Mouse (Mus musculus) embryonic stem cell, embryonic (primary cell): ENCODE measurements around the gene Brd1.

Source experiments
- CTCF ChIA-PET, 4 experiments: fragments of 300-600 bp in 2 of 4; fragments of 350-600 bp in 2 of 4; sonication (Branson Sonifier 250); formaldehyde crosslinking; loops; one replicate each; lab custom pipeline; 2022; ENCODE audit warnings: inconsistent platforms in 2 of 4; lab: Charles Lee
- POLR2A ChIA-PET, 4 experiments: fragments of 300-600 bp in 2 of 4; fragments of 350-600 bp in 2 of 4; sonication (Branson Sonifier 250); formaldehyde crosslinking; loops; one replicate each; lab custom pipeline; 2022; ENCODE audit warnings: antibody characterized with exemption in 4 of 4, inconsistent platforms in 1 of 4; lab: Charles Lee

The Brd1 gene

DNA sequence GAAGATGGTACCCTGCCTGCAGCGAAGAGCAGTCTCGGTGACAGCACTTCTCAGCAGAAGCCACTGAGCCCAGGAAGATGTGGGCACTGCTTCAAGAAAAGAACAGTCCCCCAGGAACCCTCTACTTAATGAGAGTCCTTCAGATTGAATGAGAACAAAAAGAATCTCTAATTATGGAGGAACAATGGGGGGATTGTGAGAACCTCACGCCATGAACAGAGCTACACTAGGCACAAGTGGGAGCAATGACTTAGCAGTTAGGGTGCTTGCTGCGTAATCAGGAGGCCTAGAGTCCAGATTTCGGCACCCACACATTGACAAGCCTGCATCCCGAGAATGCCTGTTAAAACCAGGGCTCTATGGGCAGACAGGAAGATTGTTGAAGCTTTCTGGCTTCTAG lies 7.3 kb upstream of the Brd1 start:
- CTCF ChIA-PET = no interaction called here
- POLR2A ChIA-PET = interaction anchor here in 2 of 4 experiments (1.3 to 28.0 kb wide), 5 partner anchors 10 to 33 kb away, joined by 4 to 937 read pairs (median 9); partner anchors contain the start of gene Zbed4 (in 2 of the 2)

GRCm38 (mm10) chr15:88738466-88738865 lies 4.4 kb upstream of the Brd1 start:
- ChIA-PET POLR2A (interaction anchor here in 3 of 4 experiments (0.8 to 28.0 kb wide), 14 partner anchors 9 to 126 kb away, joined by 3 to 937 read pairs (median 4); partner anchors contain the start of gene Zbed4 (in 3 of the 3)), CTCF (no interaction called here)

DNA sequence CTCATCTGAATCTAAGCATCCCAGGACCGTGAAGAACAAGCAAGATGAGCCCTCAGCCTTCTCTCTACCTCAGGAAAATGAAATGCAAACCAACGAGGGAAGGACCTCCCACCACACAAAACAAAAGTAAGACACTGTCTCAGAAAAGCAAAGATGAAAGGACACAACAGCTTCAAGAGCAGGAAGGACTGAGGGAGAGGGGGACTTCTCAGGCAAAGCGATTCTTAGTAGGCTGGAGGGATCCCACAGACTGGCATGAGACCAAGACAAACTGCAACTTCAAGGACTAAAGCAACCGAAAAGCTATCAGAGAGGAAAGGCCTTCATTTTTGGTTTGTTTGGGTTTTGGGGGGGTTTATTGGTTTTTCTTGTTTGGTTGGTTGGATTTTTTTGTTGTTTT lies 2.1 kb upstream of the Brd1 start:
- POLR2A ChIA-PET = interaction anchor here in 3 of 4 experiments (0.6 to 28.0 kb wide), 10 partner anchors 9 to 28 kb away, joined by 3 to 937 read pairs (median 9); partner anchors contain the start of gene Zbed4 (in 2 of the 3)
- CTCF ChIA-PET = interaction anchor here in 1 of 4 experiments (1.2 kb wide), 1 partner anchor 140 kb away, joined by 3 read pairs; no protein-coding TSS in a partner anchor

DNA sequence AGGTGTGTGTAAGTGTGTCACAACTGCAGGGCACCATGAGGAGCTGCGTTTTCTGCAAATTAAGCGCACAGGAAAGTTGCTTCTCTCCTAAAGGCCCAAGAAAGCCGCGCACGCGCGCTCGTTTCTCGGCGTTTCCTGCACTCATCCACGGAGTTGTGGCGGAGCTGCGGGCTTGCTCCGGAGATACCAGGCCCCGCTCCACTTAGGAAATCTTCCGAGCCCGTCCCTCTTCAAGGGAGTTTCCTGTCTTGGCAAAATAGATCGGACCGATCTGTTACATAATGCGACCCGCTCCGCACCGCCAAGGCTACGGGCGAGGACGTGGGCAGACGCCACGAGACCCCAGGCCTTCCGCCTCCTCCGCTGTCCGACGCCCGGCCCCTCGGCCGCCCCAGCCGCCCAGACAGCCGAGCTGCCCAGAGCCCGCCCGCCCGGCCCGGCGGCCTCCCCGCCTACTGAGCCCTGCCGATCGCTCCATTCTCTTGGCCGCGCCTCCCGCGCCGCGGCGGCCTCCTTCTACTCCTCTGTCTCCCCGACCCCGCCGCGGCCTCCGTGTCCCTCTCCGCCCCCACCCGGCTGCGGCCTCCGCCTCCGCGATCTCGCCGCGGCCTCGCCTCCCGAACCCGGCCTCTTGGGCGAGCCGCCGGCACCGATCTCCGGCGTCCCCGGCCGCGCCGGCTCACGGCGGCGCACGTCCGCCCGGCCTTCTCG lies 837 bp downstream of the Brd1 start:
- POLR2A ChIA-PET = interaction anchor here (0.5 to 28.0 kb wide), 24 partner anchors 10 to 480 kb away, joined by 3 to 937 read pairs (median 4); partner anchors contain the start of gene Zbed4 (in 3 of the 4)
- CTCF ChIA-PET = interaction anchor here in 2 of 4 experiments (0.9 to 1.3 kb wide), 3 partner anchors 10 to 24 kb away, joined by 3 to 4 read pairs (median 3); no protein-coding TSS in a partner anchor

DNA sequence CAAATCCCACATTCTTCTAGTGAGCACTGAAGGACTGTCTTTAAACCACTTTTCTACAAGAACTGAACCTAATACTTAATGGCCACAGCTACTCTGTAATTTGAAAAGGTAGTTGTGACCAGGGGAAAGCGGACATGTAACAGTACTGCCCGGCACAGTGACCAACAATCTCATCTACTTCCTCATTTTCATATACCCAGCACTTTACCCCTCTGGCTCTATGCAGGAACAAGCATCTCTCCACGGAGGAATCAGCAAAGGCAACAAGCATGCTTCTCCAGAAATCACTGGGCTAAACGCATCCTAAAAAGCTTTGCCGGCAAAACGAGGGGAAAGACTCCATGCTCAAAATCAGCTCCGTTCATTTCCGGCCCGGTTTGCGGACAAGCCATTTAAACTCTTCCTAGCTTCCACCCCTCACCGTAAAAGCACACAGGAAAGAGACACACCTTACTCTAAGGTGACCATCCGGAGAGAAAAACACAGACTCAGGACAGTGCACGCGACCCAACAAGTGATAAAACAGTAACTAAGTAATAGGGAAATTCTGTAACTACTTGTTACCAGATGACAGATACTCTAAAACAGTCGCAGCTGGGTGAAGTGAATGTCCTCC lies 1.5 kb downstream of the Brd1 start:
- CTCF ChIA-PET = interaction anchor here in 2 of 4 experiments (0.9 to 1.3 kb wide), 3 partner anchors 9 to 24 kb away, joined by 3 to 4 read pairs (median 3); no protein-coding TSS in a partner anchor
- POLR2A ChIA-PET = interaction anchor here (0.7 to 28.0 kb wide), 28 partner anchors 12 to 444 kb away, joined by 3 to 937 read pairs (median 4); partner anchors contain the start of gene Zbed4 (in 3 of the 4)

DNA sequence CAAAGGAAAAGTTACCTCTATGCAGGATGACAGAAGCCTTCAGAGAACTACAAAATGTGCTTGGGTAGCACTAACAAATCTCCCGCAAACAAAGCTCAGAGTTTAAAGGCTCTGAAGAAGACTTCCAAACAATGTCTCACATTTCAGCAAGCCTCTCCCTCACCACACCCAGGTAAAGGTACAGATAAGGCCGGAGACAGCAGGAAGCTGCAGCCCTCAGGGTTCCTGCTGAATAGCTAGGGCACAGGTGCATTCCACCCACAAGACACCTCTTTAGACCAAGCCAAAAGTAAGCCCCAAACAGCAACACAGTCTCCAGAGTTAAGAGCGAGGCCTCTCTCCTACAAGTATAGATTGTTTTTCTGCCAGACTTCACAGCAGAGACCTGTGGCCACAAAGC lies 3.3 kb downstream of the Brd1 start:
- ChIA-PET CTCF (interaction anchor here in 2 of 4 experiments (0.7 to 1.1 kb wide), 2 partner anchors 15 to 35 kb away, joined by 3 to 4 read pairs; no protein-coding TSS in a partner anchor), POLR2A (interaction anchor here (0.6 to 28.0 kb wide), 20 partner anchors 13 to 694 kb away, joined by 3 to 937 read pairs (median 5); partner anchors contain the start of gene Zbed4 (in 2 of the 4))

DNA sequence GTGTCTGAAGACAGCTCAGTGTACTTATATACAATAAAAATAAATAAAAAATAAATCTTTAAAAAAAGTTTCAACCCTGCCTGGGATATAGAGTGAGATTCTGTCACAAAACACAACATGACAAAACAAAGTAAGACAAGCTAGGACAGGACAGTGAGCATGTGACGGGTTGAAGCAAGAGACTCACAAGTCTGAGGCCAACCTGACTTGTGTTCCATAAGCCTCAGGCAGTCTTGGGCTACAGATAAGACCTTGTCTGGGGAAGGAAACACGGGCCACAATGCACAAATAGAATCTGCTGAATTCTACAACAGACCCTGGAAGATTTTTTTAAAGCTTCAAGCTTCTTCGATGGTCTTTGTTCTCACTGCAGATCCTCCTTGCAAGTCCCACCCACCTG lies 6.8 kb downstream of the Brd1 start:
- ChIA-PET CTCF (interaction anchor here in 1 of 4 experiments (1.2 to 1.6 kb wide), 2 partner anchors 10 to 11 kb away, joined by 3 read pairs; no protein-coding TSS in a partner anchor), POLR2A (interaction anchor here in 3 of 4 experiments (0.6 to 28.0 kb wide), 17 partner anchors 10 to 229 kb away, joined by 3 to 937 read pairs (median 4); partner anchors contain the start of gene Zbed4 (in 1 of the 3))

- ChIA-PET CTCF (interaction anchor here in 2 of 4 experiments (0.6 kb wide), 2 partner anchors 42 to 131 kb away, joined by 3 to 5 read pairs; no protein-coding TSS in a partner anchor), POLR2A (interaction anchor here (0.6 to 34.8 kb wide), 12 partner anchors 8 to 471 kb away, joined by 3 to 2523 read pairs (median 52); partner anchors contain the start of genes Brd1 (in 2 of the 4), Zbed4 (in 2 of the 4) and Dennd6b (in 1 of the 4))
These were observed 9.0 kb downstream of the Brd1 start for GRCm38 (mm10) chr15:88725036-88725435.

DNA sequence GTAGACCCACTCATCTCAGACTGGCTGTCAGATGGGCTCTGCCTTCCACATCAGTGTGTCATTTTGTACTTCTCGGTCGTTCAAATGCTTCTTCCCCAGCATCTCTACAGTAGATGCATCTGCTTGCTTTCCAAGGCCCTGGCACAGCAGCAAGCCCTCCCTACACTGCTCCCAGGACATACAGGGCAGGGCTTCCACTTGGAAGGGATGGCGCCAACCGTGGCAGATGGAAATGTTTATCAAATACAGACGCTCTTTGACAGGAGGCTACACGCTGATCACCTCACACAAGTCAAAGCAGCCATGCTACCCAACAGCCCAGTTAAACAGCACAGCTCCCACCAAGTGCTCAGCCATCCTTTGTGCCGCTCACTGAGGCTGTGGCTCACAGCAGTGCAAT lies 9.7 kb downstream of the Brd1 start:
- CTCF ChIA-PET = interaction anchor here in 1 of 4 experiments (0.6 kb wide), 1 partner anchor 132 kb away, joined by 5 read pairs; no protein-coding TSS in a partner anchor
- POLR2A ChIA-PET = interaction anchor here (0.5 to 34.8 kb wide), 14 partner anchors 7 to 472 kb away, joined by 3 to 2523 read pairs (median 4); partner anchors contain the start of genes Zbed4 (in 3 of the 4), Brd1 (in 2 of the 4) and Dennd6b (in 1 of the 4)

GRCm38 (mm10) chr15:88723205-88723604 lies 10.8 kb downstream of the Brd1 start:
- POLR2A ChIA-PET = interaction anchor here (1.0 to 34.8 kb wide), 13 partner anchors 9 to 141 kb away, joined by 3 to 2523 read pairs (median 5); partner anchors contain the start of genes Zbed4 (in 3 of the 4), Alg12 (in 2 of the 4) and Brd1 (in 2 of the 4)
- CTCF ChIA-PET = interaction anchor here in 1 of 4 experiments (1.0 to 1.7 kb wide), 3 partner anchors 9 to 14 kb away, joined by 3 to 5 read pairs (median 3); no protein-coding TSS in a partner anchor

- ChIA-PET CTCF (interaction anchor here (0.7 to 1.7 kb wide), 8 partner anchors 9 to 205 kb away, joined by 3 to 11 read pairs (median 4); no protein-coding TSS in a partner anchor), POLR2A (interaction anchor here (0.7 to 34.8 kb wide), 23 partner anchors 8 to 1295 kb away, joined by 3 to 2523 read pairs (median 4); partner anchors contain the start of genes Brd1 (in 2 of the 4), Zbed4 (in 2 of the 4), Adm2 (in 1 of the 4) and Tubgcp6 (in 1 of the 4))
These were observed 16.8 kb downstream of the Brd1 start for GRCm38 (mm10) chr15:88717239-88717638.

DNA sequence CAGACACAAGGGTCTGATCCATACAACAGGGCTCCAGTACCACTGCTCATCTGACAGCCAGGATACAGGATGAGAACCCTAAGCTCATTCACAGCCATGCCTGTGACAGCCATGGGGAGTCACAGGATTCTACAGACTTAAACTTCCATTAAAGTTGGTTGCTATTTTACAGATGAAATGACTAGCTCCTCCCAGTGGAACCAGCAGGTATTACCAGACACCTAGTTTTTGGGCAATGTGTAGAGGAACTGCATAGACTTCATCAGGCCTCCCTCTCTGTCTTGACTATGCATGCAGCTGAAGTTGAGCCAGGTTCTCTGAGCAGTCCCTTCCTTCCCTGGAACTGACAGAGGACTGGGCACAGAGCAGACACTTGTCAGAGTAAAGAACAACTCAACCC lies 17.7 kb downstream of the Brd1 start:
- ChIA-PET POLR2A (interaction anchor here (0.6 to 42.9 kb wide), 32 partner anchors 7 to 495 kb away, joined by 3 to 2523 read pairs (median 4); partner anchors contain the start of genes Brd1 (in 2 of the 4), Zbed4 (in 2 of the 4), Pim3 (in 1 of the 4) and Ppp6r2 (in 1 of the 4)), CTCF (interaction anchor here (0.6 to 1.7 kb wide), 15 partner anchors 8 to 121 kb away, joined by 3 to 11 read pairs (median 4); no protein-coding TSS in a partner anchor)

GRCm38 (mm10) chr15:88714021-88714589 lies 19.9 kb downstream of the Brd1 start:
- ChIA-PET CTCF (interaction anchor here in 1 of 4 experiments (1.9 kb wide), 1 partner anchor 9 kb away, joined by 5 read pairs; no protein-coding TSS in a partner anchor), POLR2A (interaction anchor here (0.6 to 42.9 kb wide), 21 partner anchors 5 to 192 kb away, joined by 3 to 2523 read pairs (median 5); partner anchors contain the start of genes Zbed4 (in 3 of the 4), Brd1 (in 2 of the 4) and Pim3 (in 1 of the 4))

DNA sequence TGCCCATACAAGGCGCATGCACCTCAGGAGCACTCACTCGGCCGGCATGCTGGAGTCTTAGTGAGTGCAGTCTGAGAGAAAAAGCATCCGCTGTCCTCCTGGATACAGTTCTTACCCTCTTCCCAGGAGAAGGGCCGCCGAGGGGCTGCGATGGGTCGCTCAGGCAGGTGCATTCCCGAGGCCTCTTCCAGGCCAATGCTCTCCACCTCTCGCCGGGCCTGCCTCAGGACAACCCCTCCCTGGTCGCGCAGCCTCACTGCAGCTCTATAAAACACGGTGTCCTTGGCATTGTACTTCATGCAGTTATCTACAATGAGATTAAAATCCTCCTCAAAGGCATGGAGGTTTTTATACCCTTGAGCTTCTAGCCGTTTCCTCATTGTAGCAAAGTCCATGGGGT lies 21.5 kb downstream of the Brd1 start:
- ChIA-PET POLR2A (interaction anchor here in 3 of 4 experiments (0.9 to 42.9 kb wide), 25 partner anchors 3 to 499 kb away, joined by 3 to 2523 read pairs (median 10); partner anchors contain the start of genes Pim3 (in 3 of the 3), Zbed4 (in 3 of the 3), Brd1 (in 2 of the 3) and Alg12 (in 1 of the 3)), CTCF (no interaction called here)

DNA sequence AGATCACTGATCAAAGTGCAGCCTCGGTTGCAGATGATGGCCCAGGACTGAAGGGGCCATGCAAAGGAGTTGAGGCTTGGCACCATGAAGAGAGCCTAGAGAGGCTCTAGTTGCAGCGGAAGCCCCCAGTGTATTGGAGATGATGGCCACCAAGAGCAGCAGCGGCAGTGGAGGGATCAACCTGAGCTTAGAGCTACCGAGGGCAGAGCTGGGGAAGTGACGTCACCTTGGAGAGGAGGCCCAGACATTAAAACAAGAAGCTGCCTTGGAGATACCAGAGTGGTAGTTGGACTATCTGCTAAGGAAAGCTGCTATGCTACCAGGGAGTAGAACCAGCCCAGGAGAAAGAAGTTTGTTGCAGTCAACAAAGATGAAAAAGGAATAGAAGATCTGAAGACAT lies 24.2 kb downstream of the Brd1 start:
- CTCF ChIA-PET = interaction anchor here in 1 of 4 experiments (1.3 to 1.4 kb wide), 2 partner anchors 10 to 18 kb away, joined by 3 to 8 read pairs; no protein-coding TSS in a partner anchor
- POLR2A ChIA-PET = interaction anchor here (0.7 to 42.9 kb wide), 67 partner anchors 0 to 646 kb away, joined by 3 to 2523 read pairs (median 11); partner anchors contain the start of genes Zbed4 (in 4 of the 4), Pim3 (in 3 of the 4), Alg12 (in 2 of the 4) and Brd1 (in 2 of the 4)
